22 mouse cellular contexts compared by ENCODE assay signal in genomic region chr2:129821021-129821420, GRCm38 (mm10). TPM values are rescaled to one million over a fixed set of nuclear protein-coding genes. Genes with fewer than 3 reads are reported as not detected.
DNase-seq lines count a peak whose midpoint lies in the region; ATAC-seq and TF ChIP-seq lines count a peak whose summit lies in the region.
"Had no signal": no experiment of that assay in that cellular context is flagged by ENCODE, and none has a peak within 500 bp of the region (broad histone marks: within the 10 kb centered on the region; RNA-seq: fewer than 3 reads in every experiment).

No protein-coding gene starts in this region.

- H3K27ac ChIP-seq in layer of hippocampus, adult 2 months, result peak overlapping the region; percentile 59; the same call in 1 of the 2 replicates
- H3K27ac ChIP-seq: heart, embryonic 13.5 days; hindbrain, postnatal 0 days; limb, embryonic 10.5 days; neural tube, embryonic 15.5 days had no signal

- H3K4me3 ChIP-seq in layer of hippocampus, adult 2 months, result no peak overlapping the region
- H3K4me3 ChIP-seq: gastrocnemius, adult 2 months; heart, embryonic 13.5 days; limb, embryonic 10.5 days; neural tube, embryonic 15.5 days had no signal

- DNase-seq in cerebellum, postnatal 10 days, result no peak
- DNase-seq in layer of hippocampus, adult 2 months (ENCODE audit: low spot score in 2 of 2), result peak; percentile 21 to 25
- DNase-seq in layer of hippocampus, adult 9-10 months (ENCODE audit: low spot score), result no peak
- peak; percentile 30 for DNase-seq in right cerebral cortex, postnatal 25 days
- no peak for DNase-seq in right cerebral cortex, postnatal 14 days
- no peak for DNase-seq in adrenal gland, postnatal 4 days (ENCODE audit: low spot score in 2 of 2)
- DNase-seq: adrenal gland, adult 8-10 months; gastrocnemius, adult 2 months; lung, adult 2 months; lung, postnatal 36 days; spleen, adult 18-20 months; thymus, postnatal 36 days had no signal

- peak; percentile 33; the same call in 1 of the 2 replicates for ATAC-seq in cerebellum, adult (ENCODE audit: insufficient number of reproducible peaks, low FRiP score, low TSS enrichment)
- no peak for ATAC-seq in megakaryocyte, adult 5-6 weeks (ENCODE audit: poor library complexity, severe bottlenecking)
- ATAC-seq: CD4-positive, CD25-positive, alpha-beta regulatory T cell, adult 4 months; hindbrain, postnatal 0 days; intestine, postnatal 0 days; midbrain, embryonic 16.5 days; Patski had no signal

- no peak for TF ChIP-seq CTCF in layer of hippocampus, adult 2 months (conservative IDR thresholded peaks at IDR 0.05)

RNA-seq across cellular contexts. Expression of gene Stk35, which starts 20.7 kb away (rescaled TPM):
- 10 to 100 TPM; 28.0 to 33.5 TPM for total RNA-seq in layer of hippocampus, adult 2 months (2021)
- 10 to 100 TPM; 27.4 to 29.4 TPM for total RNA-seq in adrenal gland, postnatal 4 days (2021)
- total RNA-seq in megakaryocyte, adult 5-6 weeks (2015), result 16.8 and 18.7 TPM in 2 replicates
- 6.5 and 10.9 TPM in 2 replicates for total RNA-seq in megakaryocyte, adult 5-6 weeks (2017)

Comparison
In these comparisons a context has a peak if more than half of its experiments do, and no peak if none do; other contexts are left out.
1. DNase-seq: peak in layer of hippocampus, adult 2 months (2 of 2) and right cerebral cortex, postnatal 25 days (single experiment); none in cerebellum, postnatal 10 days (0 of 2), layer of hippocampus, adult 9-10 months (single experiment), right cerebral cortex, postnatal 14 days (single experiment) and adrenal gland, postnatal 4 days (0 of 2).